Mouse (Mus musculus) stomach, embryonic 15.5 days (tissue): Measurements from ENCODE around the gene Krt33b. TPM values are rescaled to one million over a fixed set of nuclear protein-coding genes. Genes with fewer than 3 reads are reported as not detected.

ENCODE experiments used
- ATAC-seq: fragments of 200-750 bp; cut with Nextera tagmentation; 2 replicates; pipeline ENCODE4 v1.8.0; 2017; ENCODE audit warnings: low read depth, moderate number of reproducible peaks, moderate TSS enrichment; ENCODE audit not compliant: insufficient read depth, low FRiP score
- H3K27ac ChIP-seq: fragments of 300-500 bp; sonication (generic); 2 replicates; pipeline ENCODE4 v1.5.1; 2015; ENCODE audit warnings: mild to moderate bottlenecking, inconsistent platforms
- H3K27me3 ChIP-seq: fragments of 300-500 bp; sonication (generic); replicated peaks from 2 replicates; pipeline ENCODE4 v1.6.1; 2015; ENCODE audit warnings: inconsistent platforms
- H3K36me3 ChIP-seq: fragments of 300-500 bp; sonication (generic); 2 replicates; pipeline ENCODE4 v1.6.1; 2015; ENCODE audit warnings: inconsistent platforms
- H3K4me1 ChIP-seq: fragments of 300-500 bp; sonication (generic); 2 replicates; pipeline ENCODE4 v1.6.1; 2015; ENCODE audit warnings: inconsistent platforms
- H3K4me2 ChIP-seq: fragments of 300-500 bp; sonication (generic); 2 replicates; pipeline ENCODE4 v1.6.1; 2015; ENCODE audit warnings: mild to moderate bottlenecking, inconsistent platforms
- H3K4me3 ChIP-seq: fragments of 300-500 bp; sonication (generic); replicated peaks from 2 replicates; pipeline ENCODE4 v1.5.1; 2015; ENCODE audit warnings: inconsistent platforms
- H3K9ac ChIP-seq: fragments of 300-500 bp; sonication (generic); 2 replicates; pipeline ENCODE4 v1.6.1; 2015; ENCODE audit warnings: inconsistent platforms
- H3K9me3 ChIP-seq: fragments of 300-500 bp; sonication (generic); 2 replicates; pipeline ENCODE4 v1.6.1; 2016; ENCODE audit warnings: inconsistent platforms
- WGBS: fragments of 180-500 bp; shearing (Covaris S2); methylation state at CpG from one replicate; pipeline ENCODE4 v1.1.7; 2015; 5-methylcytosine and 5-hydroxymethylcytosine counted together
- polyA plus RNA-seq: library from polyadenylated mRNA; unstranded; fragments of >200 nt; fragmentation: Nextera tagmentation; extraction: Ambion mirVana; gene quantifications from 2 replicates; pipeline ENCODE4 v1.2.1, GENCODE M21; 2015

The Krt33b gene
- not detected in 2 replicates for polyA plus RNA-seq

GRCm38 (mm10) chr11:100029768-100030167 is at the start of gene Krt33b:
Gene Krt33b (minus strand): TSS chr11:100029868.
- Histone ChIP-seq H3K9ac (no peak within 1 kb of the TSS), H3K9me3 (no peaks in the 10 kb centered on the region), H3K4me1 (no peaks in the 10 kb centered on the region), H3K4me3 (no peak within 1 kb of the TSS), H3K36me3 (no peaks in the 10 kb centered on the region), H3K27ac (no peak within 1 kb of the TSS), H3K27me3 (no peaks in the 10 kb centered on the region), H3K4me2 (no peak within 1 kb of the TSS)
- 82% methylated on average over 6 of the region's 6 CpGs for WGBS
- ATAC-seq = no peak

- no peak overlapping the region for H3K4me3 ChIP-seq
- no peak overlapping the region for H3K9ac ChIP-seq
- no peaks in the 10 kb centered on the region for H3K27me3 ChIP-seq
- no peaks in the 10 kb centered on the region for H3K4me1 ChIP-seq
- no peaks in the 10 kb centered on the region for H3K9me3 ChIP-seq
- 43% methylated on average over 1 of the region's 1 CpGs for WGBS
- H3K36me3 ChIP-seq = no peaks in the 10 kb centered on the region
- ATAC-seq = peak; percentile 63
- H3K27ac ChIP-seq = peak overlapping the region; percentile 67; the same call in 1 of the 2 replicates
- H3K4me2 ChIP-seq = no peak overlapping the region
These were observed 44.2 kb upstream of the Krt33b start for GRCm38 (mm10) chr11:100073873-100074272.

- H3K4me1 ChIP-seq = no peaks in the 10 kb centered on the region
- H3K4me3 ChIP-seq = no peak overlapping the region
- no peaks in the 10 kb centered on the region for H3K27me3 ChIP-seq
- H3K9me3 ChIP-seq = no peaks in the 10 kb centered on the region
- H3K9ac ChIP-seq = no peak overlapping the region
- no peak overlapping the region for H3K4me2 ChIP-seq
- peak overlapping the region; percentile 87 for H3K27ac ChIP-seq
- peak; percentile 90 for ATAC-seq
- no peaks in the 10 kb centered on the region for H3K36me3 ChIP-seq
- WGBS = 59% methylated on average over 17 of the region's 17 CpGs
These were observed 37.8 kb upstream of the Krt33b start for GRCm38 (mm10) chr11:100067293-100068036.

GRCm38 (mm10) chr11:100066236-100067010 is 36.8 kb upstream of the Krt33b start:
- no peak overlapping the region for H3K4me2 ChIP-seq
- no peaks in the 10 kb centered on the region for H3K36me3 ChIP-seq
- no peak for ATAC-seq
- WGBS = 68% methylated on average over 12 of the region's 12 CpGs
- H3K27ac ChIP-seq = peak overlapping the region; percentile 74; the same call in 1 of the 2 replicates
- H3K9me3 ChIP-seq = no peaks in the 10 kb centered on the region
- no peak overlapping the region for H3K4me3 ChIP-seq
- no peak overlapping the region for H3K9ac ChIP-seq
- no peaks in the 10 kb centered on the region for H3K27me3 ChIP-seq
- H3K4me1 ChIP-seq = no peaks in the 10 kb centered on the region

GRCm38 (mm10) chr11:100058875-100059274 is 29.2 kb upstream of the Krt33b start:
- Histone ChIP-seq H3K27me3 (no peaks in the 10 kb centered on the region), H3K36me3 (no peaks in the 10 kb centered on the region), H3K4me3 (no peak overlapping the region), H3K4me1 (no peaks in the 10 kb centered on the region), H3K4me2 (no peak overlapping the region), H3K27ac (no peak overlapping the region), H3K9me3 (no peaks in the 10 kb centered on the region), H3K9ac (no peak overlapping the region)
- 75% methylated on average over 8 of the region's 8 CpGs for WGBS
- ATAC-seq = no peak

- H3K4me3 ChIP-seq = no peak overlapping the region
- H3K36me3 ChIP-seq = no peaks in the 10 kb centered on the region
- H3K4me1 ChIP-seq = no peaks in the 10 kb centered on the region
- H3K27ac ChIP-seq = peak overlapping the region; percentile 59; the same call in 1 of the 2 replicates
- ATAC-seq = no peak; the same call in 1 of the 2 replicates
- H3K4me2 ChIP-seq = no peak overlapping the region
- no peaks in the 10 kb centered on the region for H3K9me3 ChIP-seq
- 58% methylated on average over 9 of the region's 9 CpGs for WGBS
- no peak overlapping the region for H3K9ac ChIP-seq
- no peaks in the 10 kb centered on the region for H3K27me3 ChIP-seq
These were observed 26.3 kb upstream of the Krt33b start for GRCm38 (mm10) chr11:100055686-100056655.

GRCm38 (mm10) chr11:100050451-100050850 is 20.8 kb upstream of the Krt33b start, which contains the start of gene Krt31:
Gene Krt31 (minus strand): TSS chr11:100050551.
- Histone ChIP-seq H3K36me3 (no peaks in the 10 kb centered on the region), H3K4me1 (no peaks in the 10 kb centered on the region), H3K9me3 (no peaks in the 10 kb centered on the region), H3K27me3 (no peaks in the 10 kb centered on the region), H3K4me2 (no peak within 1 kb of the TSS), H3K9ac (no peak within 1 kb of the TSS), H3K4me3 (no peak within 1 kb of the TSS), H3K27ac (no peak within 1 kb of the TSS)
- 85% methylated on average over 3 of the region's 3 CpGs for WGBS
- ATAC-seq = no peak

- no peak for ATAC-seq
- 72% methylated on average over 2 of the region's 2 CpGs for WGBS
These were observed 17.5 kb upstream of the Krt33b start for GRCm38 (mm10) chr11:100047193-100047592.

GRCm38 (mm10) chr11:100046303-100046866 is 16.7 kb upstream of the Krt33b start:
- no peak for ATAC-seq
- Histone ChIP-seq H3K27ac (no peak overlapping the region), H3K4me2 (no peak overlapping the region), H3K4me3 (no peak overlapping the region), H3K36me3 (no peaks in the 10 kb centered on the region), H3K27me3 (no peaks in the 10 kb centered on the region), H3K9ac (no peak overlapping the region), H3K9me3 (no peaks in the 10 kb centered on the region), H3K4me1 (no peaks in the 10 kb centered on the region)
- 65% methylated on average over 6 of the region's 6 CpGs for WGBS

More at GRCm38 (mm10) chr11:100047193-100047592, 17.5 kb upstream of the Krt33b start:
- H3K36me3 ChIP-seq = no peaks in the 10 kb centered on the region
- no peak overlapping the region for H3K4me3 ChIP-seq
- no peak overlapping the region for H3K27ac ChIP-seq
- no peaks in the 10 kb centered on the region for H3K4me1 ChIP-seq
- no peaks in the 10 kb centered on the region for H3K27me3 ChIP-seq
- H3K9me3 ChIP-seq = no peaks in the 10 kb centered on the region
- H3K4me2 ChIP-seq = no peak overlapping the region
- no peak overlapping the region for H3K9ac ChIP-seq

- no peaks in the 10 kb centered on the region for H3K4me1 ChIP-seq
- no peak within 1 kb of the TSS for H3K4me2 ChIP-seq
- H3K27ac ChIP-seq = no peak within 1 kb of the TSS
- ATAC-seq = no peak
- H3K4me3 ChIP-seq = no peak within 1 kb of the TSS
- WGBS = 86% methylated on average over 6 of the region's 6 CpGs
- H3K9ac ChIP-seq = no peak within 1 kb of the TSS
- no peaks in the 10 kb centered on the region for H3K27me3 ChIP-seq
- H3K9me3 ChIP-seq = no peaks in the 10 kb centered on the region
- no peaks in the 10 kb centered on the region for H3K36me3 ChIP-seq
These were observed 11.8 kb upstream of the Krt33b start, which contains the start of gene Krt34 for GRCm38 (mm10) chr11:100041454-100041853. Gene Krt34 (minus strand): TSS chr11:100041554.

- H3K27ac ChIP-seq = no peak overlapping the region
- no peaks in the 10 kb centered on the region for H3K4me1 ChIP-seq
- no peak for ATAC-seq
- no peak overlapping the region for H3K9ac ChIP-seq
- no peak overlapping the region for H3K4me2 ChIP-seq
- H3K9me3 ChIP-seq = no peaks in the 10 kb centered on the region
- no peaks in the 10 kb centered on the region for H3K27me3 ChIP-seq
- H3K36me3 ChIP-seq = no peaks in the 10 kb centered on the region
- 65% methylated on average over 5 of the region's 5 CpGs for WGBS
- no peak overlapping the region for H3K4me3 ChIP-seq
These were observed 8.2 kb downstream of the Krt33b start for GRCm38 (mm10) chr11:100021438-100021837.
